Mouse (Mus musculus) spleen, adult 2 months (tissue): ENCODE results near the gene Ppp2r5a. TPM values are rescaled to one million over a fixed set of nuclear protein-coding genes. Genes with fewer than 3 reads are reported as not detected.

ENCODE experiments used
- DNase-seq, 2 experiments: peaks; one replicate each; pipeline versions ENCODE4 v3.0.0 to v3.0.0-alpha.2; 2012 to 2021; ENCODE audit warnings: low spot score in 2 of 2, low read depth in 1 of 2
- H3K27ac ChIP-seq: fragments of 200-500 bp; 2 replicates; pipeline ENCODE4 v1.5.1; 2012; ENCODE audit warnings: low read length, inconsistent platforms; ENCODE audit not compliant: insufficient read depth
- H3K27me3 ChIP-seq: fragments of 200-500 bp; 2 replicates; pipeline ENCODE4 v1.6.1; 2012; ENCODE audit warnings: mild to moderate bottlenecking, moderate library complexity, low read length, inconsistent platforms; ENCODE audit not compliant: control insufficient read depth, insufficient read depth
- H3K36me3 ChIP-seq: fragments of 200-500 bp; 2 replicates; pipeline ENCODE4 v1.6.1; 2012; ENCODE audit warnings: mild to moderate bottlenecking, low read length, inconsistent platforms; ENCODE audit not compliant: control insufficient read depth, insufficient read depth
- H3K4me1 ChIP-seq: fragments of 200-500 bp; 2 replicates; pipeline ENCODE4 v1.6.1; 2011; ENCODE audit warnings: inconsistent platforms; ENCODE audit not compliant: control insufficient read depth, insufficient read depth, insufficient read length
- H3K4me3 ChIP-seq: fragments of 200-500 bp; 2 replicates; pipeline ENCODE4 v1.5.1; 2011; ENCODE audit warnings: mild to moderate bottlenecking, inconsistent platforms; ENCODE audit not compliant: insufficient read depth, insufficient read length; ENCODE audit errors: extremely low read depth
- CTCF ChIP-seq: fragments of 200-500 bp; IDR thresholded peaks from 2 replicates; pipeline ENCODE4 v1.5.1; 2011; ENCODE audit warnings: mild to moderate bottlenecking, inconsistent platforms; ENCODE audit not compliant: insufficient read depth, insufficient read length, insufficient replicate concordance; ENCODE audit errors: extremely low read depth
- POLR2A ChIP-seq: fragments of 200-500 bp; IDR thresholded peaks from 2 replicates; pipeline ENCODE4 v1.6.1; 2011; ENCODE audit warnings: low read depth, low read length, inconsistent platforms
- WGBS: fragments of 180-500 bp; shearing (Covaris S2); methylation state at CpG from one replicate; pipeline ENCODE4 v1.1.7; 2018; 5-methylcytosine and 5-hydroxymethylcytosine counted together
- polyA plus RNA-seq: library from polyadenylated mRNA; depleted of rRNA; stranded (reverse); fragments of >200 nt; gene quantifications from 2 replicates; pipeline ENCODE4 v1.2.3, GENCODE M21; 2012

The Ppp2r5a gene
- polyA plus RNA-seq, 1 experiment, result 49.2 TPM

- H3K27ac ChIP-seq, result no peak overlapping the region
- H3K36me3 ChIP-seq, result peaks cover 19% of the 10 kb centered on the region
- TF ChIP-seq POLR2A (no peak), CTCF (no peak)
- no peaks in the 10 kb centered on the region for H3K4me1 ChIP-seq
- H3K27me3 ChIP-seq, result no peaks in the 10 kb centered on the region
- WGBS, result 88% methylated on average over 4 of the region's 4 CpGs
- no peak for DNase-seq
- H3K4me3 ChIP-seq, result no peak overlapping the region
These were observed 34.9 kb downstream of the Ppp2r5a start for GRCm38 (mm10) chr1:191368193-191368592.

GRCm38 (mm10) chr1:191364477-191364876 is 38.6 kb downstream of the Ppp2r5a start:
- TF ChIP-seq CTCF, result peak; percentile 23; the same call in 1 of the 2 replicates
- TF ChIP-seq POLR2A, result no peak
- Histone ChIP-seq H3K36me3 (peaks cover 29% of the 10 kb centered on the region), H3K4me1 (0 out of 2 replicates have a peak, but pooled peaks cover 2% of the 10 kb centered on the region), H3K27me3 (no peaks in the 10 kb centered on the region), H3K4me3 (no peak overlapping the region), H3K27ac (no peak overlapping the region)
- DNase-seq, result peak in 1 of 2 experiments; percentile 45
- WGBS, result 84% methylated on average over 4 of the region's 4 CpGs

GRCm38 (mm10) chr1:191362412-191362811 is 40.7 kb downstream of the Ppp2r5a start:
- WGBS, result 88% methylated on average over 6 of the region's 6 CpGs

GRCm38 (mm10) chr1:191359478-191359877 is 43.6 kb downstream of the Ppp2r5a start:
- WGBS, result 82% methylated on average over 7 of the region's 7 CpGs
- no peak for TF ChIP-seq POLR2A
- TF ChIP-seq CTCF, result no peak
- Histone ChIP-seq H3K27me3 (no peaks in the 10 kb centered on the region), H3K27ac (no peak overlapping the region), H3K4me3 (no peak overlapping the region), H3K36me3 (peaks cover 47% of the 10 kb centered on the region), H3K4me1 (0 out of 2 replicates have a peak, but pooled peaks cover 2% of the 10 kb centered on the region)
- DNase-seq, result no peak

More at GRCm38 (mm10) chr1:191362412-191362811, 40.7 kb downstream of the Ppp2r5a start:
- 0 out of 2 replicates have a peak, but pooled peaks cover 2% of the 10 kb centered on the region for H3K4me1 ChIP-seq
- H3K4me3 ChIP-seq, result no peak overlapping the region
- H3K27ac ChIP-seq, result no peak overlapping the region
- no peak for TF ChIP-seq CTCF
- no peaks in the 10 kb centered on the region for H3K27me3 ChIP-seq
- DNase-seq, result no peak
- peaks cover 37% of the 10 kb centered on the region for H3K36me3 ChIP-seq

- Histone ChIP-seq H3K27ac (no peak overlapping the region), H3K27me3 (no peaks in the 10 kb centered on the region), H3K4me3 (no peak overlapping the region), H3K36me3 (peaks cover 58% of the 10 kb centered on the region), H3K4me1 (0 out of 2 replicates have a peak, but pooled peaks cover 2% of the 10 kb centered on the region)
- 90% methylated on average over 1 of the region's 1 CpGs for WGBS
- no peak for TF ChIP-seq CTCF
- TF ChIP-seq POLR2A, result no peak
- no peak for DNase-seq
These were observed 46.1 kb downstream of the Ppp2r5a start for GRCm38 (mm10) chr1:191356936-191357335.

- TF ChIP-seq CTCF (no peak), POLR2A (no peak)
- no peak overlapping the region for H3K4me3 ChIP-seq
- no peak overlapping the region for H3K27ac ChIP-seq
- DNase-seq, result no peak
- peaks cover 61% of the 10 kb centered on the region for H3K36me3 ChIP-seq
- 90% methylated on average over 4 of the region's 4 CpGs for WGBS
- no peaks in the 10 kb centered on the region for H3K4me1 ChIP-seq
- H3K27me3 ChIP-seq, result no peaks in the 10 kb centered on the region
These were observed 49.2 kb downstream of the Ppp2r5a start for GRCm38 (mm10) chr1:191353836-191354235.

- TF ChIP-seq POLR2A (no peak), CTCF (peak; percentile 11; the same call in 1 of the 2 replicates)
- WGBS, result 69% methylated on average over 14 of the region's 14 CpGs
- Histone ChIP-seq H3K27me3 (no peaks in the 10 kb centered on the region), H3K4me1 (no peaks in the 10 kb centered on the region), H3K27ac (no peak overlapping the region), H3K36me3 (peaks cover 56% of the 10 kb centered on the region), H3K4me3 (no peak overlapping the region)
- no peak for DNase-seq
These were observed 50.1 kb downstream of the Ppp2r5a start for GRCm38 (mm10) chr1:191352786-191353488.
